Mouse (Mus musculus) cerebellum, adult 2 months (tissue): ENCODE results near the gene 4921501E09Rik.

Experiments
- CTCF ChIP-seq: fragments of 200-500 bp; IDR thresholded peaks from 2 replicates; pipeline ENCODE4 v1.5.1; 2011; ENCODE audit warnings: low read depth, mild to moderate bottlenecking, control low read depth, low read length, moderate library complexity, borderline replicate concordance; ENCODE audit not compliant: insufficient read depth
- POLR2A ChIP-seq: fragments of 200-500 bp; IDR thresholded peaks from 2 replicates; pipeline ENCODE4 v1.6.1; 2011; ENCODE audit warnings: low read length, control low read depth, borderline replicate concordance; ENCODE audit not compliant: insufficient read depth

GRCm38 (mm10) chr17:33089220-33089949 is 21.5 kb upstream of the 4921501E09Rik start, which contains the start of gene Zfp563:
- no peak for TF ChIP-seq CTCF
- TF ChIP-seq POLR2A: no peak
